Mouse (Mus musculus) ES-Bruce4 (cell line): ENCODE data around the gene Arfip1.

Source experiments
- CTCF ChIP-seq: IDR thresholded peaks from one replicate; pipeline ENCODE4 v1.8.1; 2011; ENCODE audit warnings: low read depth, low read length
- EP300 ChIP-seq: IDR thresholded peaks from 2 replicates; pipeline ENCODE4 v1.6.1; 2011; ENCODE audit warnings: low read depth, low read length; ENCODE audit not compliant: insufficient read depth

- TF ChIP-seq CTCF, result no peak
- no peak for TF ChIP-seq EP300
These were observed 111.3 kb downstream of the Arfip1 start for GRCm38 (mm10) chr3:84471146-84471545.
